Mouse (Mus musculus): ENCODE measurements at regions not wholly inside any gene's neighbourhood (a gene's known extent, or its start where the extent isn't known, plus 50 kb on each side); places are given as distances from the start of the nearest gene placed in this dataset.
A peak's percentile ranks its signal among the peaks of the same experiment; 100 is the strongest.

DNA sequence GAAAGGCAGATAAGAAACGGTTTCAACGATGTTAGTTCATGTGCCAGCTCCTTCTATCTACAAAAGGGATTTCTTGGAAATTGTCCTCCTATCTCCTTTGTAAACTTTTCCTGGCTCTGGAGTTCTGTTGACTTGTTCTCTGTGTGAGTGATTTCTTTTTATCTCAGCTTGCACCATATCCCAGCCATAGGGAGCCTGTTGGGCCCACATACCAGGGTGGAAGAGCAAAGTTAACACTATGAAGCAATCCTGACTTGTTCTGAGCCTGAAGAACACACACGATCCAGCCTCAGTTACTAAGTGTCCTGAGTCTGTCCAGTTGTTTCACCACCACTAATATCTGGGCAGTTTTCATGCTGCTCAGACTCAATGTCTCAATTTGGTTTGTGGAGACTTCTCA is 192.1 kb upstream of the Ptbp2 start:
- no peak for DNase-seq (ENCODE audit: low spot score)

DNA sequence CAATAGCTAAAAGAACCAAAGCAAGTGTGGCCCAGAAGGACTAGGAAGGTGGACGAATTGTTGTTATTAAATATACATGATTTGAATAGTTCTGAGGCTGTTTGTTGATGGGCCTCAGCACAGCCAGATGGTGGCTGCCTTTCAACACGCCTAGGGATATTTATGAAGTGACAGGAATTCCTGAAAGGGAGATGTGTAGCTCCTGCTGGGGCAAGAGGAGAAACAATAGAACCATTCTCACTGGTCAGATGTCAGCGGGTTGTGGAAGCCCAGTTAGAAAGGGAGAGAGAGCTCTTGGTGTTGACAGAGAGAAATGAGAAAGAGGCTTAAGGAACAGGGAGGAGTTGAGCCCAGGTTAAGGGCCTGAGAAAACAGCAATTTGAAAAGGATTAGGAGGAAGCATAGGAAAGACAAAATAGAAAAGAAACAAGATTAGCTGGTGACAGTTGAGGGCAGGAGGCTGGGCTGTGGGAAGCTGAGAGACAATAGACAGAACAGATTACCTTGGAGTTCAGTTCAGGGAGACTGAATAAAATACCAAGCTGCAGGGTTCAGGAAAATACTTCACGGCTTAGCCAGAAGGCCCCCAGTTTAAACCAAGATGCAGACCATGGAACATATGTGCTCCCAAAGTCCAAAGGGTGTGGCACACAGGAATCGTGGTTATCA is 174.7 kb upstream of the Ptbp2 start:
- peak; percentile 65 for DNase-seq (ENCODE audit: low spot score)

GRCm38 (mm10) chr3:119957529-119957928 is 173.3 kb upstream of the Ptbp2 start:
- DNase-seq (ENCODE audit: low spot score): no peak

GRCm38 (mm10) chr3:119955745-119956615 is 171.7 kb upstream of the Ptbp2 start:
- DNase-seq (ENCODE audit: low spot score): no peak

- no peak for DNase-seq (ENCODE audit: low spot score)
These were observed 166.5 kb upstream of the Ptbp2 start for GRCm38 (mm10) chr3:119950721-119951120.

DNA sequence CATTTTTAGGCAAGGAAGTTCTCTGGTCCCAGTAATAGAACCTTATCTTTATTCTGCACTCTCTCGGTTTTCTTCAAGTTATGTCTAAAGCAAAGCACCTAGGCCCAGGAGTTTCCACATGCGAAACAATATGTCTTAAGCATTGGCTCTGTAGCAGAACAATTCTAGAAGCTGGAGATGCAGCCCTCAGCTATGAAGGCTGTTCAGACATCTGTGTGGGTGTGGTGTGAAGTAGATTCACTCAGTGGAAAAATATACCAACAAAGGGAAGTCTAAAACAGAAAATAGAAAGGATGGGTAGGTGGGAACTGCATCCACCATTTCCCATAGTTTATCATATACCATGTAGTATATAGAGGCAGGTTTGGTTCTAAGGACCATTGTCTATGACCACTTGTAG is 165.8 kb upstream of the Ptbp2 start:
- DNase-seq (ENCODE audit: low spot score): no peak

DNA sequence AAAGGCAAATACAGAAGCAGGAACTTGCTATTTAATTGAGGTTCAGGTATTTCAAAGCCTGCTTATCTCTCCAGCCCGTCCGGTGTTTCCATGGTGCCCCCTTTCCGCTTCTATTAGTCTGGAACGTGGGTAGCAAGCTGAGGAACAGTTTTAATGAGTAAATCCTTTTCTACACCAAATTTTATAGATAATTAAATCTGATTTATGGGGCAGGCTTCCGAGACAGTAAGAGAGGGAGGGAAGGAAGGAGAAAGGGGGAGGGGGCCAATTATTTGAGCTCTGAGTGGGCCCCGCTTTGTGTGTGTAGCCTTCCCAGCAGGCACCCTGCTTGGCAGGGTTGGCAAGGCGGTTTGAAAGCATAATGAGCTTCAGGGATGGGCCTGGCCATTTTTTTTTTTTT is 165.4 kb upstream of the Ptbp2 start:
- peak; percentile 63 for DNase-seq (ENCODE audit: low spot score)

- DNase-seq (ENCODE audit: low spot score): peak; percentile 77
These were observed 164.8 kb upstream of the Ptbp2 start for GRCm38 (mm10) chr3:119949041-119949470.

DNA sequence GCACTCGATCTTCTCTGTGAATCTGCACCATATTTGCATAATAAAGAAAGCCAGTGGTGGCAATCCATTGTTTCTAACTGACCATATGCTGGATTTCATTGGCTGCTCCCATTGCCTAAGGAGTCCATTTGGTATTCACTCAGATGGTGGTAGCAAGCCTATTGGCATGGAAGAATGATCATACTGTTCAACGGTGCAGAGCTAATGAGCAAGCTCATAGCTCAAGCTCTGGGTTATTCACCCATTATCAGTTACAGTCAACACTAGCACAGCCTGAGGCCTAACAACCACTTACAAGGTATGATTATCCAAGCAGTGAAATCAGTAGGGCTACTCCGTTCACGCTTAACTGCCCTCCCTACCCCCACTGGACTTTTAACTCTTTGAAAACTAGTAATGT is 162.9 kb upstream of the Ptbp2 start:
- DNase-seq (ENCODE audit: low spot score): no peak

DNA sequence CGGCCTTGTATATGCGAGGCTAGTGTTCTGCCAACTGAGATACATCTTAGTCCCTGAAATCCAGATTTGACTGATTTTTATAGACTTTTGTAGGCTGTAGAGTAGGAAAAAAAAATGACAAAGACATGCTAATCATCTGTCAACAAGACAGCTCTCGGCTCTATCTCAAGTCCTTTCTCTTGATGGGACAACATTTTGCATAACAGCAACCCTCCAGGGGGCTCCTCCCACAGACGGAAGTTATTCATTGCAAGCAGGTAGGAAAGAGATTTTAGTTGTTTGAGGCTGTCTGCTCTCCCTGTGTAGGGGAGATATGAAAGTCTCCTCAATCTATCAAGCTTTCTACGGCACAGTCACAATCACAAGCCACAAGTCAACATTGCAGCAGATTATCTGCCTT is 159.8 kb upstream of the Ptbp2 start:
- no peak for DNase-seq (ENCODE audit: low spot score)

DNA sequence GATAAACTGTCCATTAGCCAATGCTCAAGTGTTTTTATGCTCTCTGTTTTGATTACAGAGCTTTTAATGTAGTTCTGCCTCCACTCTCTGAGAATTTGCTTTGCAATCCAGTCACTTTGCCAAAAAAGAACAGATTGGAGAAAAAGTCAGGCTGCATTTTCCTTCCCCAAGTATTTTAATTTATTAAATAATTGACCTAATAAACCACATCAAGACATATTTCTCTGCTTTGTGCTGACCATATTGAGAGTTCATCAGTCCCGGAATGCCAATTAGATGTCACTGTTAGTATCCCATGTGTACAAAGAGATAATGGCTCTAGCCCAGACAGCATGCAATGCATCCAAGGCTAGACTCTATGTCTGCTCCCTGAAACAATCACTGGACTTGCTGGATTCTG is 154.8 kb upstream of the Ptbp2 start:
- DNase-seq (ENCODE audit: low spot score): no peak

- no peak for DNase-seq (ENCODE audit: low spot score)
These were observed 154.2 kb upstream of the Ptbp2 start for GRCm38 (mm10) chr3:119938425-119938824.

- no peak for DNase-seq (ENCODE audit: low spot score)
These were observed 152.3 kb upstream of the Ptbp2 start for GRCm38 (mm10) chr3:119936526-119936925.

- peak; percentile 39 for DNase-seq (ENCODE audit: low spot score)
These were observed 148.8 kb upstream of the Ptbp2 start for GRCm38 (mm10) chr3:119933049-119933511.

DNA sequence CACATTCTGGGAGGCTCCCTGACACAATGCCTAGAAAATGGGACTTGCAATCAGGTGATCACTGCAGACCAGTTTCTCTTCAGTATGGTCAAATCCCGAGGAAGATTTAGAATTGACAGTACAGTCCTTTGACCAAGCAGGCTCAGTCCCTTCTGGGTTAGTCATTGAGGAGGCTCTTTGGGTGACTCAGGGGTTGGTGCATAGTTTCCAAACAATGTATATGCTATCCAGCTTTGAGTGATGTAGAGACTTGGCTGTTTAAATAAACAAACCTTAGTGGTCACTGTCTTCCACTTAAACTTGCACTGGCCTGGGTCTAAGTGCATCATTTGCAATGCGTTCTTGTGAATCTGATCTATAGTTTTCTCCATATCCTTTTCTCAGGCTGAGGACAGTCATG is 144.0 kb upstream of the Ptbp2 start:
- no peak for DNase-seq (ENCODE audit: low spot score)

DNA sequence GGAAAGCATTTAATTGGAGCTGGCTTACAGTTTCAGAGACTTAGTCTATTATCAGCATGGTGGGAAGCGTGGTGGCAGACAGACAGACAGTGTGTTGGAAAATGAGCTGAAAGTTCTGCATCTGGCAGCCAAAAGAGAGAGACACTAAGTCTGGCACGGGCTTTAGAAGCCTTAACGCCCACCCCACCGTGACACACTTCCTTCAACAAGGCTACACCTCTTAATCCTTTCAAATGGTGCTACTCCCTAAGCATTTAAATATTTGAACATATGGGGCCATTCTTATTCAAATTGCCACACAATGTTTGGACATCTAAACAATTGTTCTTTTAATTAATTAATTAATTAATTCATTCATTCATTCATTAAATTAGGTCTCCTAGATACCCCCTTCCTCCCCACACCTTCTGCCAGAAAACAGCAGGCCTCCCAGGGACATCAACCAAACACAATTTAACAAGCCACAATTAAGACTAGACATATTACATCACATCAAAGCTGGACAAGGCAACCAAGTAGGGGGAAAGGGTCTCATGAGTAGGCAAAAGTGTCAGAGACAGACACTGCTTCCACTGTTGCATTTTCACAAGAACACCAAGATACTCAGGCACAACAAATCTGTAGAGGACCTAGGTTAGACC is 135.4 kb upstream of the Ptbp2 start:
- DNase-seq (ENCODE audit: low spot score): no peak

GRCm38 (mm10) chr3:119915984-119916865 is 132.0 kb upstream of the Ptbp2 start:
- DNase-seq (ENCODE audit: low spot score): no peak

DNA sequence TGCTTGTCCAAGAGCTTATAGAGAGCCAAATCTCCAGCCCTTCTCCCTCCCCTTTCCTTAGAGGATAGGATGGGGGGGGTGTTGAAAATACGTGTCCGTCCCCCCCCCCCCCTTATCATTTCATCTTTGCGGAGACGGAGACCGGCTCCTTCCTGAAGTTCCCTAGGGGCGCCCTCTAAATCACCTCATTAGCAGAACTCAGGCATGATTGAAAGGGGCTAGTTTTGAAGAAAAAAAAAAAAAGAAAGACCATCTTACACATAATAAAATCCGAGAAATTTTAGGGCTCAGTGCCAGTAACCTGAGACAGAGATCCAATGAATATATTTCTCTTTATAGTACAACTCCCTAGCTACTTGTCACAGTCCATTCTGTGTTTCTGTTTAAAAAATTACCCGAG is 127.3 kb upstream of the Ptbp2 start:
- no peak for DNase-seq (ENCODE audit: low spot score)

DNA sequence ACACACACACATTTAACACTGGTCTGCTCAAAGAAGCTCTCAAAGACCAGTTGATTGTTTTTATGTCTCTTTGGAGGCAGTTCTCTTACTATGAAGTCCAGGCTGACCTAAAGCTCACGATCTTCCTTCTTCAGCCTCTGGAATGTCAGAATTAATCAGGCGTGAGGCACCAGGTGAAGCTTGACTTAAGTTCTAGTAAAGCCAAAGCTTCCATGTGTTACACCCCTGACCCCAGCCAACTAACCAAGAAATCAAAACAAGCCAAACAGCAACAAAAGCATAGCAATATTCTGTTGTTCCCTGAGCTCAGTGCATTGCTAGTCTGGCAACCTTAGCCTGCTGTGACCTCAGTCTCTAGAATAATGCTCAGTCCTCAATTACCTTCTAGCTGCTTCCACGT is 120.0 kb upstream of the Ptbp2 start:
- no peak for DNase-seq (ENCODE audit: low spot score)

- DNase-seq (ENCODE audit: low spot score): no peak
These were observed 110.9 kb upstream of the Ptbp2 start for GRCm38 (mm10) chr3:119895141-119895540.

DNA sequence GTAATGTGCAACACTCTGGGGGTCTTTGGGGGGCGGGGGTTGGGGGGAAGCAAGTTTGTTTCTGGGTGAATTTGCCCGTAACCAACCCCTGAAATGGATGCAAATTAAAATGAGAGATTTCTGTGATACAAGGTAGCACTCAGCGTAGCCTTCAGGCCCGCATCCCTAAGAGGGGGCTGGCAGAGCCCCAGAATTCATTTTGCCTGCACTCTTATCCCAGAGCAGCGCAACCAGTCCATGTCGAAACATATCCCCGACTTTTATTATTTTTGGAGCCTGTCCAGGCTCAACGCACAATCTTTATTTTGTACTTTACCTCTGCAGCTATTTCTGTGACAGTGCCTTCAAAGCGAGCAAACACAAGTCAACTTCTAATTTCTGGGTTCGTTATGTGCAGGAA is 109.8 kb upstream of the Ptbp2 start:
- no peak for DNase-seq (ENCODE audit: low spot score)

Data from embryo, embryonic 10.5 days (tissue).